Comparison of ENCODE assay signal across 8 mouse cellular contexts in the genomic region with DNA sequence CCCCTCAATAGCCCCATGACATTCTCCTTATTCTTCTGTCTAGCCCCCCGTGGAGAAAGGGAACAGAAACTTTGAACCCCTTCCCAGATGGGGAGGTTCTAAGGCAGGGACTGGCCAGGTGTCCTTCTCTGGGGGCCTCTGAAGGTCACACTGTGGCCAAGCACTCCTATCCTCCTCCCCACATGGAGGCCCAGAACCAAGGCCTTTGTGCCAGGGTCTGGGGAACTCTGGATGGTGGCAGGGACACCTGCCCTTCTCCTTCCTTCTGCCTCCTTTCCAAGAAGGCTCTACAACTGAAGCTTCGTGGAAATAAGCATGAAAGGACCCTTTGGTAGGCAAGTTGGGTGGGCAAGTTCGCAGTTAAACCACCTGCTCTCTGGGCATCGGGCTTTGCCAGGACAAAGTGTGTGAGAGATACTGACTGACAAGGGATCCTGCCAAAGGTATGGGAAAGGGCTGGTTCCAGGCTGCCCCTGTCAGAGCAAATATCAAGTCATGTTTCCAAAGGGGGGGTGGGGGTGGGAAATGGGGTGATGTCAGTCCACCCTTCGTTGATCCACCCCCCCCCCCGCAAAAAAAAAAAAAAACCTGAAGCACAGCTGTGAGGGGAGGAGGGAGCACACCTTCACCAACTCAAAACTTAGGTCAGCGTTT. TPM values are rescaled to one million over a fixed set of nuclear protein-coding genes. Genes with fewer than 3 reads are reported as not detected.
DNase-seq lines count a peak whose midpoint lies in the region; ATAC-seq and TF ChIP-seq lines count a peak whose summit lies in the region.

No protein-coding gene starts in this region.

- peaks cover 11% of the 10 kb centered on the region for H3K36me3 ChIP-seq in lung, embryonic 16.5 days (ENCODE audit: control insufficient read depth, insufficient read depth, low read length)
- no peaks in the 10 kb centered on the region; the same call in 1 of the 2 replicates for H3K36me3 ChIP-seq in forebrain, embryonic 11.5 days (ENCODE audit: control insufficient read depth, insufficient read depth, low read length)
- peaks cover 1% of the 10 kb centered on the region; the same call in 1 of the 2 replicates for H3K36me3 ChIP-seq in kidney, adult 2 months (ENCODE audit: control insufficient read depth, insufficient read depth, low read length)
- H3K36me3 ChIP-seq in midbrain, postnatal 0 days (ENCODE audit: insufficient read depth, low read length), result peaks cover 5% of the 10 kb centered on the region; the same call in 1 of the 2 replicates

- no peak for ATAC-seq in lung, embryonic 16.5 days (ENCODE audit: low read depth)
- ATAC-seq in forebrain, embryonic 11.5 days (replicated peaks; ENCODE audit: low FRiP score), result no peak
- ATAC-seq in midbrain, postnatal 0 days (ENCODE audit: low FRiP score), result no peak

- DNase-seq in lung, postnatal 14 days, result no peak
- no peak for DNase-seq in forebrain, embryonic 11.5 days (ENCODE audit: low spot score)
- peak; percentile 59 for DNase-seq in kidney, adult 2 months
- DNase-seq in midbrain, postnatal 0 days (ENCODE audit: low spot score), result no peak
- DNase-seq in right cerebral cortex, postnatal 4 days, result no peak
- DNase-seq in frontal cortex, postnatal 14 days (ENCODE audit: low spot score in 2 of 2), result no peak
- no peak for DNase-seq in urinary bladder, postnatal 25 days (ENCODE audit: low spot score)

- H3K9ac ChIP-seq in lung, embryonic 16.5 days (ENCODE audit: low read length), result peak overlapping the region; percentile 97
- peak overlapping the region; percentile 88 for H3K9ac ChIP-seq in forebrain, embryonic 11.5 days (ENCODE audit: low read length)
- H3K9ac ChIP-seq in midbrain, postnatal 0 days (replicated peaks; ENCODE audit: low read length, poor library complexity, severe bottlenecking), result peak overlapping the region; percentile 71

- 8% methylated on average over 7 of the region's 7 CpGs for WGBS in lung, embryonic 16.5 days
- WGBS in forebrain, embryonic 11.5 days, result 10% methylated on average over 7 of the region's 7 CpGs
- WGBS in kidney, adult 2 months, result 16% methylated on average over 7 of the region's 7 CpGs
- 10% methylated on average over 7 of the region's 7 CpGs for WGBS in midbrain, postnatal 0 days

- no peak for TF ChIP-seq CTCF in kidney, adult 2 months (conservative IDR thresholded peaks at IDR 0.05; ENCODE audit: insufficient read depth, insufficient read length, low read depth, low read length)
- TF ChIP-seq CTCF in midbrain, postnatal 0 days (IDR thresholded peaks at IDR 0.05), result no peak

- H3K27ac ChIP-seq in lung, embryonic 16.5 days (ENCODE audit: low read length), result peak overlapping the region; percentile 95
- no peak overlapping the region for H3K27ac ChIP-seq in forebrain, embryonic 11.5 days (ENCODE audit: low read depth, low read length)
- peak overlapping the region; percentile 99 for H3K27ac ChIP-seq in kidney, adult 2 months (ENCODE audit: insufficient read depth, low read depth, low read length)
- H3K27ac ChIP-seq in midbrain, postnatal 0 days (ENCODE audit: low read depth, low read length), result peak overlapping the region; percentile 75

- H3K9me3 ChIP-seq in lung, embryonic 16.5 days (ENCODE audit: control insufficient read depth, low read length), result no peaks in the 10 kb centered on the region
- no peaks in the 10 kb centered on the region for H3K9me3 ChIP-seq in forebrain, embryonic 11.5 days (ENCODE audit: control insufficient read depth, low read length)
- no peaks in the 10 kb centered on the region for H3K9me3 ChIP-seq in midbrain, postnatal 0 days (ENCODE audit: low read length)

- no peaks in the 10 kb centered on the region for H3K27me3 ChIP-seq in lung, embryonic 16.5 days (ENCODE audit: control insufficient read depth, insufficient read depth, low read depth, low read length)
- H3K27me3 ChIP-seq in forebrain, embryonic 11.5 days (ENCODE audit: control insufficient read depth, insufficient read depth, low read length), result no peaks in the 10 kb centered on the region; the same call in 1 of the 2 replicates
- no peaks in the 10 kb centered on the region for H3K27me3 ChIP-seq in kidney, adult 2 months (replicated peaks; ENCODE audit: control insufficient read depth, insufficient read depth, low read length)
- H3K27me3 ChIP-seq in midbrain, postnatal 0 days (ENCODE audit: insufficient read depth, low read length), result no peaks in the 10 kb centered on the region

- TF ChIP-seq POLR2A in kidney, adult 2 months (IDR thresholded peaks at IDR 0.05; ENCODE audit: low read depth, low read length), result no peak

- peak overlapping the region; percentile 71 for H3K4me2 ChIP-seq in lung, embryonic 16.5 days (ENCODE audit: low read depth, low read length)
- peak overlapping the region; percentile 86 for H3K4me2 ChIP-seq in forebrain, embryonic 11.5 days (ENCODE audit: low read depth, low read length, severe bottlenecking)
- H3K4me2 ChIP-seq in midbrain, postnatal 0 days (ENCODE audit: low read depth, low read length, poor library complexity, severe bottlenecking), result peak overlapping the region; percentile 92

- peak overlapping the region; percentile 89 for H3K4me3 ChIP-seq in lung, embryonic 16.5 days (ENCODE audit: low read length)
- H3K4me3 ChIP-seq in forebrain, embryonic 11.5 days (ENCODE audit: low read depth, low read length), result peak overlapping the region; percentile 90
- H3K4me3 ChIP-seq in kidney, adult 2 months (ENCODE audit: insufficient read depth, low read depth, low read length), result peak overlapping the region; percentile 97
- H3K4me3 ChIP-seq in midbrain, postnatal 0 days (ENCODE audit: low read depth, low read length), result peak overlapping the region; percentile 82

- H3K4me1 ChIP-seq in lung, embryonic 16.5 days (replicated peaks; ENCODE audit: control insufficient read depth, insufficient read depth, low read length), result peaks cover 53% of the 10 kb centered on the region
- H3K4me1 ChIP-seq in forebrain, embryonic 11.5 days (replicated peaks; ENCODE audit: control insufficient read depth, insufficient read depth, low read length), result peaks cover 30% of the 10 kb centered on the region
- H3K4me1 ChIP-seq in kidney, adult 2 months (ENCODE audit: control insufficient read depth, insufficient read depth, low read length), result peaks cover 16% of the 10 kb centered on the region
- peaks cover 32% of the 10 kb centered on the region for H3K4me1 ChIP-seq in midbrain, postnatal 0 days (ENCODE audit: insufficient read depth, low read length)

RNA-seq across cellular contexts. Expression of gene Vegfa, which starts 2.5 kb away (rescaled TPM):
- polyA plus RNA-seq in lung, embryonic 16.5 days (2015; fragmentation: Nextera tagmentation; extraction: Ambion mirVana), result 4.5 and 5.7 TPM in 2 replicates
- polyA plus RNA-seq in forebrain, embryonic 11.5 days (2014; fragmentation: Nextera tagmentation; extraction: Ambion mirVana), result 2.9 and 3.3 TPM in 2 replicates
- 336 and 398 TPM in 2 replicates for polyA plus RNA-seq in kidney, adult 2 months (2012; rRNA removed)
- total RNA-seq in midbrain, postnatal 0 days (2014; rRNA removed), result 78.6 and 105 TPM in 2 replicates
- polyA plus RNA-seq in midbrain, postnatal 0 days (2015; fragmentation: Nextera tagmentation; extraction: Ambion mirVana), result 2.3 and 3.0 TPM in 2 replicates

Comparison
In these comparisons a context has a peak if more than half of its experiments do, and no peak if none do; other contexts are left out.
1. RNA of gene Vegfa, which starts 2.5 kb away (polyA plus RNA-seq): 336 to 398 TPM in kidney, adult 2 months; 4.5 to 5.7 TPM in lung, embryonic 16.5 days, 2.3 to 3.0 TPM in midbrain, postnatal 0 days and 2.9 to 3.3 TPM in forebrain, embryonic 11.5 days; every median in the first group is over 10 times any median in the second.
2. Peak in every context shown above with its lines, with median percentiles within 50 percentile points of each other: H3K4me2 ChIP-seq, H3K4me3 ChIP-seq and H3K9ac ChIP-seq.